Mouse (Mus musculus): ENCODE results near the gene Adamtsl1.

DNA sequence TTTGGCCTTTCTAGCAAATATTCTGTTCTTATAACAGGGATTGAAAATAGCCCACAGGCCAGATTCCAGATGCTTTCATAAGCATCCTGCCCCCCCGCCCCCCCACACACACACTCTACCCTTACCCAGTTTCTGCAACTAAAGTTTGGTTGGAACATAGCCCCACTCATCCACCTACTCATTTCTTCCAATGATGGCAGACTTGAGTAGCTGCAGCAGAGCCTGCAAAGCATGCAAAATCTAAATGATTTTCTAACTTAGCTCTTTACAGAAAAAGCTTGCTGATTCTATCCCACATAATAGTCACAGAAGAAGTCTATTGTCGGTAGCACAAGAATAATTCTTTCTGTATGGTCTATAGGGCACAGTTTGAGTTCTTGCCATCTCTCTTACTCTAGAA, 760.7 kb downstream of the Adamtsl1 start:
- TF ChIP-seq CTCF (conservative IDR thresholded peaks at IDR 0.05; ENCODE audit: insufficient read depth, insufficient read length, low read depth, low read length) (no peak), POLR2A (IDR thresholded peaks at IDR 0.05; ENCODE audit: low read depth, low read length) (no peak)

Data from kidney, adult 2 months (tissue).